Mouse (Mus musculus): ENCODE data around the gene Cab39l.

The Cab39l gene

DNA sequence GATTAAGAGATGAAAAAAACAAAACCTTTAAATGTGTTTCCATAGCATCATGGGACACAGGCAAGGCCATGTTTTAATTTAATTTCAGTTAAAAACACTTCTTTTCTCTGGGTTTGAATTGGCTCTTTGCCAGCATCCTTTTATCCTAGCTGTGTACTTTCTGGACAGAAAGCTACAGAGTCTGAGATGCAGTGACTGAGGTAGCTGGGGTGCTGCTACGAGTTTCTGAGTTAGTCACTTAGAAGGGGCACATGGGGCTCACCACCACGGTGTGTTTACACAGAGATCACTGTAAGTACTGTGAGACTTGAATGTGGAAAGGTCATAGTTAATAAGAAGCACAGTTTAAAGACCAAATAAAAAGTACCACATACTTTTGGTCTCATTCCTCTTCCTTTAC, 107.8 kb downstream of the Cab39l start:
- ChIA-PET CTCF (no interaction called here), POLR2A (no interaction called here)

DNA sequence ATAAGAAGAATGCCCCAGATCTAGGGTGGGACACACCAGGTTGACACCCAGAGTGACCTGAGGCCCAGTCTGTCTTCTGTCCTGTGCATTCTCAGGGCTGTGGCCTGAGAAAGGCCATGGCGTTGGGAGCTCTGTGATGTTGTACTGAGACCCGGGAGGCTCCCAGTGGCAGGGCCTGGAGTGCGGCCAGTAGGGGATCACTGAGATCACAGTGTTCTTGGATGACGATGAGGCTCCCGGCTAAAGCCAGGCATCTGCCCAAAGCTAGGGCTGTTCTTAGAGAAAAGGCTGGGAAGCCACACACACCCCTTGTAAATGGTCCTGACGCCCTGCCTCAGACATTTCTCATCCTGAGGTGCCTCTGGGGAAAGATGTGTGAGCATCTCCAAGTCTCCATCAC, 108.3 kb downstream of the Cab39l start:
- POLR2A ChIA-PET, result interaction anchor here in 2 of 4 experiments (0.6 to 1.7 kb wide), 3 partner anchors 9 to 109 kb away, joined by 3 to 8 read pairs (median 3); partner anchors contain the start of genes Cab39l (in 1 of the 2) and Setdb2 (in 1 of the 2)

DNA sequence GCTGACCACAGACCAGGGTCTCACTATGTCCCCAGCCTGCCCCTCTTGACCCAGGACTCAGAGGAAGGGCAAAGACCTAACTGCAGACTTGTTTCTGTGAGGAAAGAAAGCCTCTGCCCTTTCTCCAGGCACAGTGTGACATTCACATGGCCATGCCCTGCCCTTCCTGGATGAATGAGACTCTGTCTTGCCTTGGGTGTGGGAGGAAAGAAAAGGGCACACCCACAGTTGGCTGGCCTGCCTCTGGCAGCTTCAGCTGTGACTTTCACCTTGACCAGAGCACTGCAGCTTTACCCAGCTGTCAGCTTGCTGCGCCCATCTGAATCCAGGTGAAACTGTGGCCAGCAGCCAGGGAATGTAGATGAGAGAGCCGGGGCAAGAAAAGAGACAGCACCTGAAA, 110.1 kb downstream of the Cab39l start:
- CTCF ChIA-PET, result no interaction called here
- POLR2A ChIA-PET, result interaction anchor here in 3 of 4 experiments (1.1 to 1.9 kb wide), 6 partner anchors 9 to 110 kb away, joined by 3 to 8 read pairs (median 4); partner anchors contain the start of genes Cab39l (in 2 of the 3) and Setdb2 (in 2 of the 3)

More for the DNA sequence above, 108.3 kb downstream of the Cab39l start:
- CTCF ChIA-PET, result no interaction called here

DNA sequence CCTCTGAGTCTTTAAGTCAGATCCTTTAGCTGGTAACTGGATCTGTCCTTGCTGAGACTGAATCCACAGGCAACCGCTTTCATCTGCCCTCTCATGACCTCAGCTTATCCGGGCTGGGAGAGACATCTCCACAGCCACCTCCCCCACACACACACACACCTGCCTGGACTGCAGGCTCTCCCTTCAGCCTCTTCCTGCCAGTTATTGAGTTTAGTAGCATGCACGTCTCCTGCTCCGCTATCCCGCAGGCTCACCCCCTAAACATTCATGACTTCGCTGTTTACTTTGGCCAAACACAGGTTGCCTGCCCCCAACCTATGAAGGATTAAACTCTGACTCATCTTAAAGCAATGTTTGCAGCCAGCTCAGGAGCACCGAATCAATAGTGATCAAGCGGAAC, 111.2 kb downstream of the Cab39l start:
- ChIA-PET CTCF (interaction anchor here in 1 of 4 experiments (0.6 kb wide), 1 partner anchor 9 kb away, joined by 5 read pairs; no protein-coding TSS in a partner anchor), POLR2A (interaction anchor here in 3 of 4 experiments (0.6 to 1.3 kb wide), 6 partner anchors 15 to 1754 kb away, joined by 3 to 5 read pairs (median 4); partner anchors contain the start of gene Sap18 (in 1 of the 3))

DNA sequence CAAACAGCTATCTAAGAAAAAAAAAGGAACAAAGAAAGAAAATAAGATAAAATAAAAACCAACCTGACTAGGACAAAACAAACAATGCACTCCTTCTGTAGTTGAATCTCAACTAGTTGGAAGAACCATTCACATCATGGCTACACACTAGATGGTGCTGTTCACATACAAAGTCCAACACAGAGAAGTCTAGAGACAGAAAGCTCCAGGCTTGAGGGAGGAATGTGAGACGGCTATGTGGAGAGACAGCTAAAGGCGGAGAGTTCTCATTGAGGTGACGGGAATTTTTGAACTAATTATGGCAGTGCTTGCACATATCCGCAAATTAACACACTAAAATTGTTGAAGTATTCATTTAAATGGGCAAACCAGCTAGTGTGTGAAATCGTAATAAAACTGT, 113.3 kb downstream of the Cab39l start:
- CTCF ChIA-PET, result interaction anchor here (0.6 to 1.3 kb wide), 12 partner anchors 20 to 1342 kb away, joined by 3 to 7 read pairs (median 4); no protein-coding TSS in a partner anchor
- POLR2A ChIA-PET, result interaction anchor here in 2 of 4 experiments (0.5 to 2.3 kb wide), 6 partner anchors 10 to 353 kb away, joined by 3 to 10 read pairs (median 4); partner anchors contain the start of gene Rcbtb1 (in 1 of the 2)

DNA sequence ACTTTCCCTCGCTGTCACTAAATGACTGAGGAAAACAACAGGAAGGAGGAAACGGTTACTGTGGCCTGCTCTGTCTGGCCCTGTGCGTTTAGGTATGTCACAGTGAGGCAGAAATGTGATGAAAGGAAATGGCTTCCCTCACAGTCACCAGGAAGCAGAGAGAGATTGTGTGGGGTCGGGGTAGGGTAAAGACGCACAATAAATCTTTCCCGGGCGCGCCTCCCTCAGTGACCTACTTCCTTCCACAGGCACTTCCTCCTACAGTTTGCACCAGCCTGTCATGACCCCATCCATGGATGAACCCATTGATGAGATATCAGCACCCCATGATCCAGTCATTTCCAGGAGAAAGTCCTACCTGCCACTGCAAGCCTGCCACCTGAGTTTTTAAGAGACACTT, 114.2 kb downstream of the Cab39l start:
- ChIA-PET CTCF (interaction anchor here in 1 of 4 experiments (0.8 kb wide), 1 partner anchor 87 kb away, joined by 4 read pairs; no protein-coding TSS in a partner anchor), POLR2A (interaction anchor here in 1 of 4 experiments (0.9 kb wide), 1 partner anchor 114 kb away, joined by 4 read pairs; the partner anchor contains the start of genes Cab39l and Setdb2)

DNA sequence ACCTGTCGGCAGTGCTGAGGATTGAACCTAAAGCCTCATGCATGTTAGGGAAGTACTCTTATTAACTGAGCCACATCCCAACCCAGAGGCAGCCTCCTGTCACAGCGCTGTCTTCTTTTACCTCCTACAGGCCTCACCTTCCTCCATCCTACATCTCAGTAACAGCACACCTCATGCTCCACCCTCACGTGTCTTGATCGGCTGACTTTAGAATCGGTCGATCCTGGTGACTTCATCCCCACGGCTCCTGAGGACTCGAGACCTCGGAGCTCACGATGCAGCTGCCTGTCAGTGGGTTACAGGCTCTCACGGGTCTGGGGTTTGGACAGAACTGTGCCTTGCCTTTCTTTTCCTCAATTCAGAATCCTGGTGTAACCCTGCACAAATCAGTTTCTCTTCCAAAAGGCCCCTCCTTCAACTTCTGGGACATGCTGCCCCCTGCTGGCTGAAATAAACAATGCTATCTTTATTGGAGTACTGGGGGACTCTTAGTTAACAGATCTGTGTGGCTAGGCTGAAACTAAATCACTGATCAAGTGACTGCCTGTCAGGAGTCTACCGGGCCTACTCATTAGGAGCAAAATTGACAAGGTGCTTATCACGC, 115.3 kb downstream of the Cab39l start:
- POLR2A ChIA-PET, result interaction anchor here in 2 of 4 experiments (0.9 to 1.8 kb wide), 4 partner anchors 12 to 356 kb away, joined by 3 to 5 read pairs (median 4); partner anchors contain the start of genes Cab39l (in 1 of the 2) and Setdb2 (in 1 of the 2)
- CTCF ChIA-PET, result interaction anchor here in 3 of 4 experiments (0.6 to 2.3 kb wide), 6 partner anchors 15 to 88 kb away, joined by 3 to 5 read pairs (median 4); no protein-coding TSS in a partner anchor

DNA sequence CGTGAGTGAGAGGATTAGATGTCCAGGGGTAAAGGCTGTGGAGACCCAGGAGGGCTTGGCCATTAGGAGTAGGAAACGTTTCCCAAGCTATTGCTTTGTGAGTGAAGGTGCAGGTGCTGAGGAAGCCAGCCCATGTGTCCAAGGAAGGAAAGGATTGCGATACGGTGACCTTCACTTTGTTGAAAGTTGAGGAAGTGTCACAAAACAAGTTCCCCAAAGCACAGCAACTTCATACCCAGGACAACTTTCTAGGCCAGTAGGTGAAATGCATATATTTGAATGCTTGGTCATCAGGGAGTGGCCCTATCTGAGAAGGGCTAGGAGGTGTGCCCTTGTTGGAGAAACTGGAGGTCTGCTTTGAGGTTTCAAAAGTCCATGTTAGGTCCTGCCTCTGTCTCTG, 116.3 kb downstream of the Cab39l start:
- ChIA-PET POLR2A (interaction anchor here (0.6 to 1.8 kb wide), 7 partner anchors 14 to 1079 kb away, joined by 3 to 18 read pairs (median 4); no protein-coding TSS in a partner anchor), CTCF (interaction anchor here in 3 of 4 experiments (0.6 to 2.3 kb wide), 4 partner anchors 16 to 316 kb away, joined by 3 to 5 read pairs (median 4); no protein-coding TSS in a partner anchor)

DNA sequence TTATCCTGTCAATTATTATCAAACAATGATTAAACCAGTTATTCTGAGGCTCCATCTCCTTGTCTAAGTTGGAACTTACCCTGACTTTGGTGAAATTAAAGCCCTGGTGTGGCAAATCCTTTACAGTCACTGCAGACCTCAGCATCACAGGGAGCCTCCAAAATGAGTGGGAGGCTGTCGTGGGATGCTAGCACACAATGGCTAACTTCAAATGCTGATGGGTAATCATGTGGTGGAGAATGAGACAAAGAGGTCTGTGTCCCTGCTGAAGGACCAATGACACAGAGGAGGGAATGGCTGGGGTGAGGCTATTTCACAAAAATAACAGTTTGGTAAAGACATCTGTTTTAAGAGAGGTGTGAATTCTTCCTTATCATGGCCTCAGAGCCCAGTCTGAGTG, 117.1 kb downstream of the Cab39l start:
- POLR2A ChIA-PET, result interaction anchor here in 2 of 4 experiments (0.6 to 0.7 kb wide), 2 partner anchors 31 to 104 kb away, joined by 3 to 18 read pairs; no protein-coding TSS in a partner anchor
- CTCF ChIA-PET, result interaction anchor here in 2 of 4 experiments (0.6 to 2.3 kb wide), 2 partner anchors 17 to 265 kb away, joined by 4 to 5 read pairs; no protein-coding TSS in a partner anchor

DNA sequence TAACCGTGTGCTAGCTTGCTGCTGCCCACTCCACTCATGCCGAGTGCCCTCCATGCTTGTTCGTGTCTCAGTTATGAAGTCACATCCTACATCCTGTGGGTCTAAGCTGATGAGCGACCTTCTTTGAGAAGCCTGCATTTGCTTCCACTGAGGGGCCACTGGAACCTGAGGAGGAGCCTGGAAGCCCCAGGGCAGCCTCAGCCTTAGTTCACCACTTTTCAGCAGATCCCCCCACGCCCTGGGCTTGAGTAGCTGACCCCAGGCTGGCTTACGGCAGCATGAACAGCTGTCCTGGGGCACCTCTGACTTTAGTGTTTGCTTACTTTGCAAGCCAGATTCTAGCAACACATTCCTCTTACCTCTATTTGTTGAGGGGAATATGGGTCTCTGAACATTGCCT, 126.0 kb downstream of the Cab39l start:
- CTCF ChIA-PET, result no interaction called here

DNA sequence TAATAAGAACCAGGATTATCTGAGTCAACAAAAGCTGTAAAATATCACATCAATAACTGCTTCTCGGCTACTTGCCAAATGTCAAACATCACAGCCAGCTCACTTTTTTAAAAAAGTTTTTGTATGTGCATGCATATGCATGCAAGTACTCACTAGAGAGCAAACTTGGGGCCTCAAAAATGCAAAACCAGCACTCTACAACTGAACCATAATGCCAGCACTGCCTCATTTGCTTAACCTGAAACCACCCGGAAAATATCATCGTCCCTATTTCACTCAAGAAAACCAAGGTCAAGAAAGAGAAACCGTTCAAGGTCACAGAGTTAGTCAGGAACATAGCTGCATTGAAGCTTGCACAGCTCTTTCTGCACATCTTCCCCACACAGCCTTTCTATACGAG, 135.6 kb downstream of the Cab39l start:
- CTCF ChIA-PET, result interaction anchor here in 2 of 4 experiments (0.6 kb wide), 2 partner anchors 8 to 15 kb away, joined by 3 to 6 read pairs; no protein-coding TSS in a partner anchor

More for the DNA sequence above, 126.0 kb downstream of the Cab39l start:
- POLR2A ChIA-PET, result interaction anchor here in 2 of 4 experiments (0.6 to 1.3 kb wide), 2 partner anchors 15 to 361 kb away, joined by 3 to 4 read pairs; no protein-coding TSS in a partner anchor

DNA sequence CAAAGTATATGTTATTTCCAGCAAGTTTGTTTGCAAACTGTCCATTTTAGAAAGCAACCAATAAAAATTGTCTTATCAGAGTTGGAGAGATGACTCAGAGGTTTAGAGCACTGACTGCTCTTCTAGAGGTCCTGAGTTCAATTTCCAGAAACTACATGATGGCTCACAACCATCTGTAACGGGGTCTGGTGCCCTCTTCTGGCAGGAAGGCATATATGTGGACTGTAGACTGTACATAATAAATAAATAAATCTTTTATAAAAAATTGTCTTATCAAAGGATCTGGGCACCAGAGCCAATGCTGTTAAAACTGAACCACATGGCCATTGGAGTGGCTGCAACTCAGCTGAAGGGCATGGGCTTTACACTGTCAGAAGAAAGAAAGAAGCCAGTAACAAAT, 149.8 kb downstream of the Cab39l start:
- CTCF ChIA-PET, result interaction anchor here in 2 of 4 experiments (1.1 to 1.2 kb wide), 2 partner anchors 22 to 123 kb away, joined by 3 to 6 read pairs; no protein-coding TSS in a partner anchor
- POLR2A ChIA-PET, result no interaction called here

More for the DNA sequence above, 135.6 kb downstream of the Cab39l start:
- POLR2A ChIA-PET, result no interaction called here

DNA sequence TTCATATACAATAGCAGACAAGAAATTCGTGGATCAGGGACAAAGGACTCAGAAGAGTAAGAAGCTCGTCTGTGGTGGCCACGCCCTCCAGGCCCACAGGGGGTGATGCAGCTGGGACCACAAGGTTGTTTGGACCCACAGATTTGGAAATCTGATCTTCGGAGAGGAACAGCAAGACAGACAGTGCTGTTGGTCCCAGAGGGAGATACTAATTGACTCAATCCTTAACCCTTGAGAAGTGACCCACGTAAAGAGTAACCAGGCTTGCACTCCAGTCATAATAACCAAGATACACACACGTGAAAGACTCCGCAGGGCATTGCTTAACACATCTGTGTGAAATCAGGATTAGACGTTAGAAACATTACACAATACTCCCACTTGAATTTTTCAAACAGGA, 151.1 kb downstream of the Cab39l start:
- CTCF ChIA-PET, result interaction anchor here in 3 of 4 experiments (0.6 to 1.2 kb wide), 5 partner anchors 21 to 650 kb away, joined by 3 to 8 read pairs (median 3); no protein-coding TSS in a partner anchor

DNA sequence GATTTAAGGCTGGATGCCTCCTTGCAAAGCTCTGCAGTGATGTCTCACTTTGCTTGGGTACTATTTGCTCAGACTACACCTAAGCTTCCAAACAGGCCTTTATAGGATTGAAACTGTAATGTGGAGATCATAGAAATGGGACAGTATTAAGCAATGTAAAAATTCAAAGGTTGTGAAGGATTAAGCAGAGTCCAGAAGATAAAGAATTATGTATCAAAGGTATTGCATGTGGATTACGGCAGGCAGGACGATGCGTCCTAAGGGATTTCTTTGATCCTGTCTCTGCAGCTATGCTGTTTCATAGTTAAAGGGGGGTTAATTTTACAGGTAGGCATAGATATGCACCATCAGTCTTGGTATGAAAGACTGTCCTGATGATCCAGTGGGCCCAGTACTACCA, 151.8 kb downstream of the Cab39l start:
- ChIA-PET CTCF (no interaction called here), POLR2A (interaction anchor here in 1 of 4 experiments (0.7 kb wide), 1 partner anchor 15 kb away, joined by 8 read pairs; no protein-coding TSS in a partner anchor)

More for the DNA sequence above, 151.1 kb downstream of the Cab39l start:
- POLR2A ChIA-PET, result interaction anchor here in 2 of 4 experiments (0.8 to 0.9 kb wide), 2 partner anchors 10 to 42 kb away, joined by 4 read pairs; no protein-coding TSS in a partner anchor

DNA sequence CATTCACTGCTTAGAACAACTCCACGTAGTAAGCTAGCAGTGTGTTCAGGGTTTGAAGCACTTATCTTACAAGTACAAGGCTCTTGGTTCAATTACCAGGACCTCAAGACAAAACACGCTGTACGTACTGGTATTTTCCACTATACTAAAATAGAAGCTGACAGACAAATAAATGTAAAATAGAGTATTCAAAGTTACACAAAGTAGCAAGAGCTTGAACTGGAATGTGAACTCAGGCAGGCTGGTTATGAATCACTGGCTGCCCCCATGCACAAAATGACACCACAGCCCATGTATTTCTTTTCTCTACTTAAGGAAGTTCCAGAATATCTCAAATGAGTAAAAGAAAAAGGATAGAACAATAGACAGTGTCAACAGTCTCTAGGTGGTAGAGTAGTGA, 154.2 kb downstream of the Cab39l start:
- POLR2A ChIA-PET, result interaction anchor here in 2 of 4 experiments (0.8 to 1.7 kb wide), 2 partner anchors 9 to 18 kb away, joined by 3 to 7 read pairs; no protein-coding TSS in a partner anchor

DNA sequence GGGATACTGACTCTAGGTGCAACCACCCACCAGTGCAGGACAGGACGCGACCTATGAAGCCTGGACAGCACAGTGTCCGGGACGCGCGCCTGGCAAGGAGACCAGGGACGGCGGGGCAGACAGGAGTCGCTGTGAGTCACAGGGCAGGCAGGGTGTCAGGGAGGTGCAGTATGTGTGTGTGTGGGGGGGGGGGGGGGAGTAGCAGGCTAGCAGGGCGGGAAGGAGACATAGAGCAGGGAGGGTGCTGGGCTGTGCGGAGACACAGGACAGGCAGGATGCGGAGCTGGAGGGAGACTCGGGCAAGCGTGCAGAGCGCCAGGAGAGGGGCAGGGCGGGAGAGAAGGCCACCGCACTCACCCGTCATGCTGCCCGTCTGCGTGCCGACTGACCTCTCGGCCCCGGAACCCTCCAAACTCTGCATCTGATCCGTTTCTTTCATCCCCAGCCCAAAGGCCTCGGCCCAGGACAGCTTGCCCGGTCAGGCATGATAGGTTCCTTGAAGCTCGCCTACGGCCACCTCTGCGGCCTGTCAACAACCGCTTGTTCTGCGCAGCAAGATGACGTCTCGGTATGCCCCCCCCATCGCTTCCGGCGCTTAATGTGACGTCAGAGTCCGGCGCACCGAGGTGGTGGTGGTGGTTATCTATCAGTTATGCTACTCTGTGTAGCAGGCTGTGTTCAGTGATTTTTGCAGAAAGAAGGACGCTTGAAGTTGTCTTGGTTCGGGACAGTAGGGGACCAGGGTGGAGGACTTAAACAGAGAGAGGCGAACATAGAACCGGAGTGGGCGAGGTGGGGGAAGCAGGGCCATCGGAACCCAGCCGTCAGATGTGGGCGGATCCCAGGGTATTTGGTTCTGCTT, 156.9 kb downstream of the Cab39l start, which contains the start of gene Cdadc1:
Gene Cdadc1 (minus strand): TSS at position 562 of the 862 bp plus-strand sequence.
- CTCF ChIA-PET, result interaction anchor here (0.7 to 1.5 kb wide), 9 partner anchors 8 to 494 kb away, joined by 3 to 7 read pairs (median 4); no protein-coding TSS in a partner anchor
- POLR2A ChIA-PET, result interaction anchor here in 3 of 4 experiments (0.6 to 1.9 kb wide), 19 partner anchors 9 to 1096 kb away, joined by 3 to 5 read pairs (median 3); partner anchors contain the start of genes Cab39l (in 1 of the 3), Rcbtb1 (in 1 of the 3), Setdb2 (in 1 of the 3) and Shisa2 (in 1 of the 3)

More for the DNA sequence above, 154.2 kb downstream of the Cab39l start:
- CTCF ChIA-PET, result interaction anchor here in 1 of 4 experiments (1.1 kb wide), 1 partner anchor 18 kb away, joined by 3 read pairs; no protein-coding TSS in a partner anchor

DNA sequence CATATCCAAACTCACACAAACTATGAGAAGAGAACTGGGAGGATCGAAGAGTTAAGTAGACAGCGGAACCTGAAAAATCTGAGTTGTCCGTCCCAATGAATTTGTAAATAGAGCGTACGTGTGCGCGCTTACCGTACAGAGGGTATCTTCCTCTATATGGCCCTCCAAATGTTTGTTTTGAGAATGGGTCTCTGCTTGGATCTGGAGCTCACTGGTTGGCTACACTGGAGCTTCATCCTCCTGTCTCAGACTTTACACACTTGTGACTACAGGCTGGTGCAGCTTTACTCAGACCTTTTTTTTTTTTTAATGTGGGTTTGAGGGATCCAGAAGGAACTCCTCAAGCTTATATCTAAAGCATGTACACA, 157.5 kb downstream of the Cab39l start:
- CTCF ChIA-PET, result interaction anchor here in 3 of 4 experiments (0.6 to 1.5 kb wide), 5 partner anchors 15 to 493 kb away, joined by 3 to 16 read pairs (median 4); no protein-coding TSS in a partner anchor
- POLR2A ChIA-PET, result interaction anchor here in 3 of 4 experiments (0.8 to 1.9 kb wide), 11 partner anchors 11 to 228 kb away, joined by 3 to 5 read pairs (median 3); partner anchors contain the start of genes Cab39l (in 1 of the 3), Setdb2 (in 1 of the 3) and Shisa2 (in 1 of the 3)

All from embryonic stem cell, embryonic (primary cell).